Mouse (Mus musculus) NIH3T3 (cell line): Measurements from ENCODE around the gene Elavl1.
"Not testable (repeated sequence)": the region's sequence is repeated elsewhere in the genome, so short reads cannot be mapped to it uniquely, and the experiment has no call there.

Source experiments
- DNase-seq: peaks from one replicate; pipeline ENCODE4 v3.0.0-alpha.2; 2012; ENCODE audit warnings: low read depth

Elavl1 gene

GRCm38 (mm10) chr8:4258233-4258632, 67.0 kb downstream of the Elavl1 start:
- peak; percentile 87 for DNase-seq

GRCm38 (mm10) chr8:4257350-4257749, 67.9 kb downstream of the Elavl1 start:
- no peak for DNase-seq

- peak; percentile 52 for DNase-seq
These were observed 68.3 kb downstream of the Elavl1 start for GRCm38 (mm10) chr8:4256911-4257310.

GRCm38 (mm10) chr8:4255471-4255870, 69.7 kb downstream of the Elavl1 start:
- not testable (repeated sequence) for DNase-seq

- peak; percentile 89 for DNase-seq
These were observed 71.2 kb downstream of the Elavl1 start for GRCm38 (mm10) chr8:4254001-4254400.

GRCm38 (mm10) chr8:4252934-4253841, 72.0 kb downstream of the Elavl1 start, which contains the start of gene Snapc2:
Snapc2 (plus strand) TSS chr8:4253080.
- peak; percentile 98 for DNase-seq

- peak; percentile 68 for DNase-seq
These were observed 73.0 kb downstream of the Elavl1 start for GRCm38 (mm10) chr8:4252116-4252760.

GRCm38 (mm10) chr8:4250306-4250970, 74.8 kb downstream of the Elavl1 start:
- peak; percentile 91 for DNase-seq

GRCm38 (mm10) chr8:4249213-4249612, 76.0 kb downstream of the Elavl1 start:
- no peak for DNase-seq

GRCm38 (mm10) chr8:4247951-4248540, 77.2 kb downstream of the Elavl1 start, which contains the start of gene Tgfbr3l:
Tgfbr3l (plus strand) TSS chr8:4248214.
- no peak for DNase-seq

- no peak for DNase-seq
These were observed 78.0 kb downstream of the Elavl1 start for GRCm38 (mm10) chr8:4247241-4247640.

- no peak for DNase-seq
These were observed 79.5 kb downstream of the Elavl1 start for GRCm38 (mm10) chr8:4245737-4246136.

- no peak for DNase-seq
These were observed 80.2 kb downstream of the Elavl1 start for GRCm38 (mm10) chr8:4245061-4245460.

GRCm38 (mm10) chr8:4239193-4239890, 85.9 kb downstream of the Elavl1 start:
- no peak for DNase-seq

GRCm38 (mm10) chr8:4238434-4239192, 86.6 kb downstream of the Elavl1 start, which contains the start of the genes Map2k7 and Gm49320:
Map2k7 (plus strand) TSS chr8:4238740.
Gm49320 (plus strand) TSS chr8:4238865.
- DNase-seq = peak; percentile 100

GRCm38 (mm10) chr8:4237814-4238433, 87.3 kb downstream of the Elavl1 start:
- DNase-seq = peak; percentile 30
